Mouse (Mus musculus) hematopoietic stem cell, adult 5-6 weeks (primary cell): ENCODE data around the gene Ctla2a. TPM values are rescaled to one million over a fixed set of nuclear protein-coding genes. Genes with fewer than 3 reads are reported as not detected.
A peak's percentile ranks its signal among the peaks of the same experiment; 100 is the strongest.
"Not testable (repeated sequence)": the region's sequence is repeated elsewhere in the genome, so short reads cannot be mapped to it uniquely, and the experiment has no call there.

Source experiments
- ATAC-seq, 2 experiments: fragments of 125-278 bp in 1 of 2; replicated peaks in 1 of 2; 2 replicates each; pipeline ENCODE4 v1.8.0; 2016 to 2017; ENCODE audit warnings: inconsistent platforms in 2 of 2, mild to moderate bottlenecking in 2 of 2, moderate number of reproducible peaks in 2 of 2, low read depth in 1 of 2, moderate TSS enrichment in 1 of 2; ENCODE audit not compliant: low FRiP score in 2 of 2, poor library complexity in 2 of 2, severe bottlenecking in 2 of 2, insufficient read depth in 1 of 2, low TSS enrichment in 1 of 2
- total RNA-seq: library from RNA; stranded (forward); fragments of 172-1452, 232-1000 nt; gene quantifications from 2 replicates; pipeline ENCODE4 v1.2.3, GENCODE M21; 2017

Ctla2a gene
- total RNA-seq = 1,100 and 1,226 TPM in 2 replicates

- ATAC-seq = peak; percentile 96
These were observed at the start of gene Ctla2a, which contains the start of gene Gm49391 for GRCm38 (mm10) chr13:60936500-60936901. Ctla2a (minus strand) TSS chr13:60936625. Gm49391 (minus strand) TSS chr13:60936571.

DNA sequence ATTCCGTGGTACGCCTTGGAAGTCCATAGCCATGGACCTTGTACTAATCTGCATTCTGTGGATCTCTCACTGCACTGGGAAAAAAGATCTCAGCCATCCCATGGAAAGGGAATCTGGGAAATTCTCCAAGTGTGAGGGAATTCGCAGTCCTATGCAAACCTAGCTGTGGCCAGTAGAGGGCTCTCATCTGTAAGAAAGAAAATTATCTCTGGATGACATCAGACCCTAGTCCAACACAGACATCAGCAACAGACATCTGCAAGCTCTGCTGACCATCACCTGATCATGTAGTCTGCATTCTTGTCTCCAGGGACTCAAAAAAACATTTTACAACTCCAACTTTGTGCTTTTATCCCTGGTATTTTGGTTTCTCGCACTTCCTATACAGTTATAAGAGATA is 35.9 kb upstream of the Ctla2a start:
- ATAC-seq = peak; percentile 45 to 67; a peak in 2 of 4 replicates

DNA sequence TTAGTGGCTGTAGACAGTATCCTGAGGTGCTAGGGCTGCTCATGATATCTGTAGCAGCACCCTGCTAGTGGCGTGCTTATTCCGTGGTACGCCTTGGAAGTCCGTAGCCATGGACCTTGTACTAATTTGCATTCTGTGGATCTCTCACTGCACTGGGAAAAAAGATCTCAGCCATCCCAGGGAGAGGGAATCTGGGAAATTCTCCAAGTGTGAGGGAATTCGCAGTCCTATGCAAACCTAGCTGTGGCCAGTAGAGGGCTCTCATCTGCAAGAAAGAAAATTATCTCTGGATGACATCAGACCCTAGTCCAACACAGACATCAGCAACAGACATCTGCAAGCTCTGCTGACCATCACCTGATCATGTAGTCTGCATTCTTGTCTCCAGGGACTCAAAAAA is 27.6 kb upstream of the Ctla2a start:
- peak; percentile 58 to 87; a peak in 3 of 4 replicates for ATAC-seq

DNA sequence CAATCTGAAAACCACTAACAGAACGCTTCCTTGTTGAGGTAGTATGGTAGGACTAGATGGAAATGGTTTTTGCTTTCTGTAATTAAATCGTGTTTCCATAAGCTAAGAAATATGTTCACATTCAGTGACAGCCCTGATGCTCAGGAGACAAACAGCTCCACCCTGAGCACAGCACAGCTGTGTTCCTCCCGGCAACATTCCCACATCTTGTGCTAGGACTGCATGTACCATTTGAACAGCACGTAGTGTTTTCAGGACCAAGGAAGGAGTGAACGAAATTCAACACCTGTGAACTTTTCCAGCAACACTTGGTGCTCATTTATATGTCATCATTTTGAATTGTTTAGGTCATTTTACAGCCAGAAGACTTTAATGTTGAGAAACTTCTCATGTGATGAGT is 25.3 kb upstream of the Ctla2a start:
- ATAC-seq = no peak

DNA sequence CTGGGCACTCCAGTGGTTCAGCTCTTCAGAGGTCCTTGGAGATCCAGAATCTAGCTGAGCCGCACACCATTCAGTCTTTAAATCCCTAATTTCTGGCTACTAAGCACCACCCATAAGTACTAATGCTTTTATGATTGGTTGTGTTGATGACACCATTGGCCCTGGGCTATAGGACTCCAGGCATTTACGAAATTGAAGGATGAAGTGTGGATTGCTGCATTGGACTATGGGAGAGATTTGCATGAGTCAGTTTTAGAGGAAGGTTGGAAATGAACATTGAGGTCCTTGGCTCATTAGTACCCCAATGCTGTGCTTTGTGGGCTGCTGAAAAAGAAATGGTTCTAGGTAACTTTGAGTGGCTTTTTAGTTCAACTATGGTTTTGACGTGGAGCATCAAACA is 5.5 kb upstream of the Ctla2a start, which contains the start of gene Tpbpa:
Gene Tpbpa, minus strand, starts transcription at position 101 of the 400 bp plus-strand sequence.
- ATAC-seq = not testable (repeated sequence)

DNA sequence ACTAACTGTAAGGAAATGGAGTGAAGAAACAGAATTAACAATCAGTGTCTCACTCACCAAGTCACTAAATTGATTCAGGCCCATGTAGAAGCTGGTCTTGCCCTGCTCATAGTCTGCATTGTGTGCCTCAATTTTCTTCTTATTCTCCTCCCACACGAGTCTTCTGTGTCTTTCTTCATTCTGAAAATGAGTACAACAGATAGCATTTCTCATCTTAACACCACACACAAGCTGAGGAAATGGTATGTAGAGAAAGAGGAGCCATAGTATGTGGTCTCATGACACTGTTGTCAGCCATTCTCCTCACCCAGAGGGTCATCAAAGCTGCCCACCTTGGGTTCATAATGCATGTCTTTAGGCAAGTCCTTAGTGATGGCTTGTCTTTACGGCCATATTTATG is 935 bp downstream of the Ctla2a start, which contains the start of gene Gm49393:
Gene Gm49393, minus strand, starts transcription at position 101 of the 400 bp plus-strand sequence.
- ATAC-seq = not testable (repeated sequence)

- not testable (repeated sequence) for ATAC-seq
These were observed 31.6 kb downstream of the Ctla2a start, which contains the start of gene Tpbpb for GRCm38 (mm10) chr13:60904780-60905179. Tpbpb (minus strand) TSS chr13:60904880.

DNA sequence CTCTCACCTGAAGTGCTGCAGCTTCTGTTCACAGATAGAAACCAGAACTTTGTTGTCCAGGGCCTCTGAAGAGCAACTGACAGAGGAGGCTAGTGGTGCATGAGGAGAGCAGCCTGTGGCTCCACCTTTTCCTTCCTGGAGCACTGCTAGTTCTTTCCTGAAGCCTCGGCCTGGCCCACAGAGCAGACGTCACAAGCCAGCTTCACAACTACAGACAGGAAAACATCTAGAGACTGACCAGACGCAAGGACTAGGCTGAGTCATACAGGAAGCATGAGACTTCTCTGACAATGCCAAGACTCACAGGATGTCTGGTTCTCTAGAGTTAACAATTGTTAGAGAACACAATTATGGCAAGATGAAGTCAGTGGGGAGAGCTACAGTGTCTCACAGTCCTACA is 39.1 kb downstream of the Ctla2a start, which contains the start of gene Ctla2b:
Gene Ctla2b, minus strand, starts transcription at position 120 of the 400 bp plus-strand sequence.
- peak; percentile 97 for ATAC-seq

GRCm38 (mm10) chr13:60896794-60897193 is 39.6 kb downstream of the Ctla2a start, which contains the start of gene Gm49392:
Gm49392 (minus strand) TSS chr13:60896894.
- ATAC-seq = not testable (repeated sequence)

GRCm38 (mm10) chr13:60895406-60896160 is 40.8 kb downstream of the Ctla2a start:
- 0 out of 4 replicates have a peak, but pooled peaks of 1 of the 2 experiments have one; percentile 2 for ATAC-seq

DNA sequence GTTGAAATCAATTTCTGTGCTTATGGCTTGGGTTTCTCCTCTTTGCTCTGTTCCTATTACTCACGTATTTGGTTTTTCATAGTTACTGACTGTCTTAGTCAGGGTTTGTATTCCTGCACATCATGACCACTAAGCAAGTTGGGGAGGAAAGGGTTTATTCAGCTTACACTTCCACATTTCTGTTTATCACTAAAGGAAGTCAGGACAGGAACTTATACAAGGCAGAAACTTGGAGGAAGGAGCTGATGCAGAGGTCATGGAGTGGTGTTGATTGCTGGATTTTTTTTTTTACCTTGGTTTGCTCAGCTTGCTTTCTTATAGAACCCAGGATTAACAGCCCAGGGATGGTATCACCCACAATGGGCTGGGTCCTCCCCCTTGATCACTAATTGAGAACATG is 44.1 kb downstream of the Ctla2a start:
- ATAC-seq = peak in 1 of 2 experiments; percentile 25; a peak in 1 of 4 replicates

Other genes with a start within 250 kb of the Ctla2a start
- gene BC051665, start 150.3 kb downstream of the Ctla2a start, total RNA-seq = not detected in 2 replicates
- gene Ctsll3, start 133.8 kb downstream of the Ctla2a start, total RNA-seq = not detected in 2 replicates
- not detected in 2 replicates for gene 4930486L24Rik, start 72.2 kb downstream of the Ctla2a start, total RNA-seq
- gene Gm49392, start 39.7 kb downstream of the Ctla2a start, total RNA-seq = 11.0 and 14.9 TPM in 2 replicates
- 147 and 258 TPM in 2 replicates for gene Ctla2b, start 39.2 kb downstream of the Ctla2a start, total RNA-seq
- gene Tpbpb, start 31.7 kb downstream of the Ctla2a start, total RNA-seq = not detected in 2 replicates
- 4.8 TPM in 1 of 2 replicates, not detected in the other for gene Gm49393, start 1.0 kb downstream of the Ctla2a start, total RNA-seq
- 41.7 and 71.4 TPM in 2 replicates for gene Gm49391, start 54 bp downstream of the Ctla2a start, total RNA-seq
- gene Tpbpa, start 5.4 kb upstream of the Ctla2a start, total RNA-seq = not detected in 2 replicates
- not detected in 2 replicates for gene Ctsj, start 69.3 kb upstream of the Ctla2a start, total RNA-seq
- gene Ctsq, start 104.0 kb upstream of the Ctla2a start, total RNA-seq = not detected in 2 replicates
- gene Ctsr, start 227.6 kb upstream of the Ctla2a start, total RNA-seq = not detected in 2 replicates